Mouse (Mus musculus): ENCODE data around the gene Ppp1cc. TPM values are rescaled to one million over a fixed set of nuclear protein-coding genes. Genes with fewer than 3 reads are reported as not detected.
A peak's percentile ranks its signal among the peaks of the same experiment; 100 is the strongest.
"Not testable (repeated sequence)": the region's sequence is repeated elsewhere in the genome, so short reads cannot be mapped to it uniquely, and the experiment has no call there.

Gene Ppp1cc
- polyA plus RNA-seq, 1 experiment from 2014 or later: 311 TPM

DNA sequence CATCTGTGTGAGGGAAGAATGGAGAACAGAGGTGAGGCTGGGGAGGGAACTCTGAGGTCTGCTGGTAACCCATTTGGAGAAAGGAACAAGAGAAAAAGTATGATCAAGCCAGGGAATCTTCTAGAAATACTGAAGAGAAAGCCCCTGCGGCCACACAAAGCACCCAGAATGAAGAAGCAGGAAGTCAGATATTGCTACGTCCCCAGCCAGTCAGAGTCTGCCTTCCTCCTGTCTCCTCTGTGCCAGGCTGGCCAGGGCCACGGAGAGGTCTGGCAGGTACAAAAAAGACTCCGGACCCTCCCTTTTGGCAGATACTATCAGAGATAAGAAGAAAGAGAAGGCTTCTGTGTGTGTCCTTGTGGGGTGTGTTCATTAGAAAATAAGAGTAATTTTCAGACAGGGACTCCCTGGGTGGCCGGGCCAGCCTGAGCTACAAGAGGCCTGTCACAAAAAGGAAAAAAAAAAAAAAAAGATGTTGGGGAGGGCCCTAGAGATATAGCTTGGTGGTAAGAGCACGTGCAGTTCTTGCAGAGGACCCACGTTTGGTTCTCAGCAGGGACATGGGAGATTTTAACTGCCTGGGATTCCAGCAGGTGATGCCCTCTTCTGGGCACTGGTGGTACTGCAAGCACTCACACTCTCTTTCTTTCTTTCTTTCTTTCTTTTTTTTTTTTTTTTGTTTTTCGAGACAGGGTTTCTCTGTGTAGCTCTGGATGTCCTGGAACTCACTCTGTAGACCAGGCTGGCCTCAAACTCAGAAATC lies 15.7 kb upstream of the Ppp1cc start:
- DNase-seq (ENCODE audit: low spot score): peak; percentile 49
- Histone ChIP-seq H3K4me3 (no peak overlapping the region), H3K27me3 (ENCODE audit: insufficient read depth, poor library complexity, severe bottlenecking) (no peaks in the 10 kb centered on the region), H3K9me3 (no peaks in the 10 kb centered on the region), H3K27ac (0 out of 2 replicates have a peak overlapping the region, but pooled peaks have one; percentile 9), H3K36me3 (no peaks in the 10 kb centered on the region), H3K4me1 (replicated peaks) (peaks cover 11% of the 10 kb centered on the region; the same call in 1 of the 2 replicates)
- 57% methylated on average over 8 of the region's 8 CpGs for WGBS

DNA sequence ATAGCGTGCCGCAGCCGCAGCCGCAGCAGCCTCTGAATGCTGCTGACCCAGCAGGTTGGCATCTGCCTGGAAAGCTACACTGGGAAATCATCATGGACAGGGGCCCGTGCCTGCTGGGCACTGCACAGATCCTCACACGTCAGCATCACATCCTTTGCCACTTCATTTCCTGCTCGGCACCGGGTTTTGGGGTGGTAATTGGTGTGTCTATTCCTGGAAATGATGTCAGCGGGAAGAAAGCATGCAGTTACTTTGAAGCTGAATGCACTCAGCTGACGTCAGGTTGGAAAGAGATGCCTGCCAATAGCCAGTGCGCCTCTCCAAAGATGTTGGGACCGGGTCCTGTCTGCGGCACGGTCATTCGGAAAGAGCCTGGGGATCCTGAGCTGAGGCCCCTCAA lies 14.5 kb upstream of the Ppp1cc start:
- no peak overlapping the region for H3K27ac ChIP-seq

DNA sequence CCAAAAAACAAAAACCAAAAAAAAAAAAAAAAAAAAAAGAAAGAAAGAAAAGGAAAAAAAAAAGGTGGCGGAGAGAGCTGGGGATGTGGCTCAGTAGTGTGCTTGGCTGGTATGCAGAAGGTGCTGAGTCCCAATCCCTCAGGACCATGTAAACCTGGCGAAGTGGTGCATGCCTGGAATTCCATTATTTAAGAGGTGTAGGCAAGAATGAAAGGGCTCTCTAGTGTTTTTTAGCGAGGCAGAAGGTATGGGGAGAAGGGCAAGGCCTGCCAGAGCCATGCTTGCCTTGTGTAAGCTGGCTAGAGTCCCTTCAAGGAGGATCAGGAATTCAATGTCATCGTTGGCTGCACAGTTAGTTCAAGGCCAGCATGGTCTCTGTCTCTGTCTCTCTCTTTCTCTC lies 13.3 kb upstream of the Ppp1cc start:
- no peak for DNase-seq (ENCODE audit: low spot score)
- Histone ChIP-seq H3K4me1 (replicated peaks) (peaks cover 20% of the 10 kb centered on the region), H3K27me3 (ENCODE audit: insufficient read depth, poor library complexity, severe bottlenecking) (no peaks in the 10 kb centered on the region), H3K27ac (no peak overlapping the region), H3K4me3 (no peak overlapping the region), H3K9me3 (no peaks in the 10 kb centered on the region), H3K36me3 (no peaks in the 10 kb centered on the region)
- 87% methylated on average over 4 of the region's 4 CpGs for WGBS

More for the DNA sequence above, 14.5 kb upstream of the Ppp1cc start:
- Histone ChIP-seq H3K27me3 (ENCODE audit: insufficient read depth, poor library complexity, severe bottlenecking) (no peaks in the 10 kb centered on the region), H3K4me3 (no peak overlapping the region), H3K4me1 (replicated peaks) (peaks cover 17% of the 10 kb centered on the region), H3K36me3 (no peaks in the 10 kb centered on the region), H3K9me3 (no peaks in the 10 kb centered on the region)
- no peak for DNase-seq (ENCODE audit: low spot score)
- 89% methylated on average over 15 of the region's 15 CpGs for WGBS

DNA sequence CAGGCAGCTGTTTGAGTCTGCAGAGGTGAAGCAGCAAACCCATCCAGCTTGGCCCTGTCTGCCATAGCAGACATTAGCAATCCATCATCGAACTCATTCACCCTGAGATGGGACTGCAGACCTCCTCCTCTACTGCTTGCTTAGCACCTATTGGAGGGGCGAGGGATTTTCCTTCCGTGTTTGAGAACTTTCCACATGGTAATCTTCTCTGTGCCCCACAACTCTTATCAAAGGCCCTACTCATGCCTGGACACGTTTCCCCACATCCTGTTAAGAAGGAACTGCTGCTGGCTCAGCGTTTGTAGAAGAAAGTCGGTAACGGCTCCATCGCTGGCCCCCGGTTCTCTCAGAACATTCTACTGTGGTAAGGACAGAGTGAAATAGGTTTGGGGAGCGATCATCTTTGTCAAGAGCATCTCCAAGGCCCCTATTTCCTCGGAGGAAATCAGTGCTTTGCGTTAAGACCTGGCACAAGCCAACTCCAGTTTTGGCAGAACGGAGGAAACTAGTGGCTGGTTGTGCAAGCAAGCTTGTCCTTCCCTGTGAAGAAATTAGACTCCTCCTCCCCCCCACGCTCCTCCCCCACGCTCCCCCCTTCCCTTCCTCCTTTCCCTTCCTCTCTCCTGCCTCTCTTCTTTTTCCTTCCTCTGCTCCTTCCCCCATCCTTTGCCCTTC lies 12.6 kb upstream of the Ppp1cc start:
- Histone ChIP-seq H3K36me3 (no peaks in the 10 kb centered on the region), H3K4me3 (no peak overlapping the region), H3K9me3 (no peaks in the 10 kb centered on the region), H3K27me3 (ENCODE audit: insufficient read depth, poor library complexity, severe bottlenecking) (no peaks in the 10 kb centered on the region), H3K27ac (peak overlapping the region; percentile 41), H3K4me1 (replicated peaks) (peaks cover 20% of the 10 kb centered on the region)
- 70% methylated on average over 15 of the region's 15 CpGs for WGBS
- no peak for DNase-seq (ENCODE audit: low spot score)

DNA sequence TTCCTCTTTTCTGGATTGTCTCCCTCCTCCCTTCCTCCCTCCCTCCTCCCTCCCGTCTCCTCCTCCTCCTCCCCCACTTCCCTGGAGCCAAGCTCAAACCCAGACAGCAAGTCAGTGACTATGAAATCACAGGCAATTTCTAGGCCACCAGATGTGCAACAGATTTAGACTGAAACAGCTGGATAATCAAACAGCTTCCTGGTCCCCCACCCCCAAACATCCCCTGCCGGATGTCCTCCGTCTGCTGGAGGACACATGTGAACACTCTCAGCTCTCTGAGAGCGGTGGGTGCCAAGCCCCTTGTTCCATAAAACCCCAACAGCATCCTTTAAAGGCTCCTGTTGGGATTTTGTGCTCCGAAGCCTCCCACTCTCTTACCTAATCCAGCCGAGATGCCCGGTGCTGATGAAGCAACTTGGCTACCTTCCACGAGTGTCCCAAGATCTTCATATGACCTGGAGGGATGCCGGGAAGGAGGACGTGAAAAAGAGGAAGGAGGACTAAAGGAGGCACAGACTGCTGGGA lies 12.0 kb upstream of the Ppp1cc start:
- DNase-seq (ENCODE audit: low spot score): no peak
- 65% methylated on average over 10 of the region's 10 CpGs for WGBS
- Histone ChIP-seq H3K9me3 (no peaks in the 10 kb centered on the region), H3K27ac (peak overlapping the region; percentile 60), H3K4me3 (no peak overlapping the region), H3K4me1 (replicated peaks) (peaks cover 20% of the 10 kb centered on the region), H3K36me3 (no peaks in the 10 kb centered on the region), H3K27me3 (ENCODE audit: insufficient read depth, poor library complexity, severe bottlenecking) (no peaks in the 10 kb centered on the region)

DNA sequence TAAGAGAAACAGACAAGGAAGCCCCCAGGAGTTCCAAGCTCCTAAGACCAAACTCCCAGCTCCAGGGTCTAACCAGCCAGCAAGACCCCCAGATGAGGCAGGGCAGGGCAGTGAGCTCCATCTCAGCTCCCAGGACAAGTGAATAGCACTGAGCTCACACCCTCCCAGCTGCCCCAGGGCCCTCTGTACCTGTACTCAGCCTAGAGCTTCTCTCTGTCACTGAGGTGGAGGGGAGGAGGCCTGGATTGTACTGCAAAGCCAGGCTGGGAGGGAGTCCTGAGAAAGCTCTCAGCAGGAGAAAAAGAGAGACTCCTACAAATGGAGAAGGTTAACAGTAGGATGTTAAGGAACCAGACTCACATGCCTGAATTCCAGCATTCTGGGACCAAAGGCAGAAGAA lies 11.5 kb upstream of the Ppp1cc start:
- DNase-seq (ENCODE audit: low spot score): no peak
- Histone ChIP-seq H3K27me3 (ENCODE audit: insufficient read depth, poor library complexity, severe bottlenecking) (no peaks in the 10 kb centered on the region), H3K36me3 (no peaks in the 10 kb centered on the region), H3K27ac (peak overlapping the region; percentile 60), H3K4me3 (no peak overlapping the region), H3K9me3 (no peaks in the 10 kb centered on the region), H3K4me1 (replicated peaks) (peaks cover 20% of the 10 kb centered on the region)

DNA sequence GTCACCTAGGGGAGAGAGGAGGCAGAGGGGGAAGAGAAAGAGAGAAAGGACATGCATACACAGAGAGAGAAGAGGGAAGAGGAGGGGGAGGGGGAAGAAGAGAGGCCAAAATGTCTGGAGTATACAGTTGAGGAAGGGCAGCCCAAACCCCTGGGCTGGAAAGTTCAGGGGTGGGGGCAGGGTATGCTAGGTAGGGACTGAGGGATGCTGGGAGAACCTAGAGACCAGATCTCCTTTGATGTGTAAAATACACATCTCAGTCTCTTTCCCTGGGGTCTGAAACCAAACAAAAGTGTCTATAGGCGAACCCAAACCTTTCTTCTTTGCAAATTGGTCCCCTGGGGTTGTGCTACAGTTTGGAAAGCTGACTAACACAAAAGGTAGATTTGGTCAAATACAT lies 10.0 kb upstream of the Ppp1cc start:
- Histone ChIP-seq H3K9me3 (no peaks in the 10 kb centered on the region), H3K27me3 (ENCODE audit: insufficient read depth, poor library complexity, severe bottlenecking) (no peaks in the 10 kb centered on the region), H3K4me3 (no peak overlapping the region), H3K4me1 (replicated peaks) (peaks cover 20% of the 10 kb centered on the region), H3K36me3 (no peaks in the 10 kb centered on the region), H3K27ac (0 out of 2 replicates have a peak overlapping the region, but pooled peaks have one; percentile 35)
- WGBS: 56% methylated on average over 1 of the region's 1 CpGs
- no peak for DNase-seq (ENCODE audit: low spot score)

DNA sequence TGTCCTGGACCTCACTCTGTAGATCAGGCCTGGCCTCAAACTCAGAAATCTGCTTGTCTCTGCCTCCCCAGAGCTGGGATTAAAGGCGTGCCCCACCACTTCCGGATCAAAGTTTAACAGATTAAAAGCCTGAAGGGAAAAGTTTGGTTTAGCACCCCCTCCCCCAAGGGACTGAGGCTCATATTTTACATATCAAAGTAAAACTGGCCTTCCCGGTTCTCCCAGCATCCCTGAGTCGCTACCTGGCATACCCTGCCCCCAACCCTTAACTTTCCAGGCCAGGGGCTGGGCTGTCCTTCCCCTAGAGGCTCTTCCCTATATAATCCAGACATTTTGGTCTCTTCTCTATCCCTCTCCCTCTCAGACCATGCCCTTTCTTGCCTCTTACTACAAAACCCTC lies 8.8 kb upstream of the Ppp1cc start:
- Histone ChIP-seq H3K36me3 (no peaks in the 10 kb centered on the region), H3K27ac (no peak overlapping the region), H3K27me3 (ENCODE audit: insufficient read depth, poor library complexity, severe bottlenecking) (no peaks in the 10 kb centered on the region), H3K9me3 (no peaks in the 10 kb centered on the region), H3K4me1 (replicated peaks) (peaks cover 28% of the 10 kb centered on the region), H3K4me3 (no peak overlapping the region)
- no peak for DNase-seq (ENCODE audit: low spot score)
- 57% methylated on average over 4 of the region's 4 CpGs for WGBS

DNA sequence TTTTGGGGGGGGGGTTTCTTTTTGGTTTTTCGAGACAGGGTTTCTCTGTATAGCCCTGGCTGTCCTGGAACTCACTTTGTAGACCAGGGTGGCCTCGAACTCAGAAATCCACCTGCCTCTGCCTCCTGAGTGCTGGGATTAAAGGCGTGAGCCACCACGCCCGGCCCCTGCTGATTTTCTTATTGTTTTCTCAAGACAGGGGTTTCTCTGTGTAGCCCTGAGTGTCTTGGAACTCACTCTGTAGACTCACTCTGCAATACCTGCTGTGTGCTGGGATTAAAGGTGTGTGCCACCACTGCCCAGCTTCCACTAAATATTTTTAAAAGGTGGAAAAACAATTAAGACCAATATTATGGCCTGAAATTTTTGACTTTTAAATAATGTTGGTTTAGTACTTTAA lies 5.6 kb upstream of the Ppp1cc start:
- not testable (repeated sequence) for H3K27ac ChIP-seq; H3K36me3 ChIP-seq; H3K4me3 ChIP-seq; H3K27me3 ChIP-seq (ENCODE audit: insufficient read depth, poor library complexity, severe bottlenecking); DNase-seq (ENCODE audit: low spot score); H3K9me3 ChIP-seq
- H3K4me1 ChIP-seq (replicated peaks): peaks cover 36% of the 10 kb centered on the region
- WGBS: 90% methylated on average over 5 of the region's 5 CpGs

DNA sequence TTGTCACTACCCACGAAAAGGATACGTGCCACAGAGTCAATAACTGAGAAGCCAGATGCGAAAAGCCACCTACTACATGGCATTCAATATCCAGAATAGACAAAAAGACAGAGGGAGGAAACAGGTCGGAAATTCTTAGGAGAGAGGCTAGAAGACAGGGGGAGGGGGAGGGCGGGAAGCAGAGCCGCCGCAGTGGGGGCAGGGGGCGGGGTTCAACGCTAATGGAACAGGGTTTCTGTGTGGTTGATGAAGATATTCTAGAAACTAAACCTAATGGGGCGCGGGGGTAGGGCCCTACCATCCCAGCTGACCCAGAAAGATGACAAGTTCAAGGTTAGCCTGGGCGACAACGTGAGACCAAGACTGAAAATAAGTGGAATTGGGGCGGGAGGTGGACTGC lies 4.1 kb upstream of the Ppp1cc start:
- Histone ChIP-seq H3K27me3 (ENCODE audit: insufficient read depth, poor library complexity, severe bottlenecking) (0 out of 2 replicates have a peak, but pooled peaks cover 6% of the 10 kb centered on the region), H3K36me3 (no peaks in the 10 kb centered on the region), H3K4me3 (no peak overlapping the region), H3K4me1 (replicated peaks) (peaks cover 30% of the 10 kb centered on the region), H3K27ac (no peak overlapping the region), H3K9me3 (no peaks in the 10 kb centered on the region)
- WGBS: 40% methylated on average over 11 of the region's 14 CpGs
- DNase-seq (ENCODE audit: low spot score): no peak

DNA sequence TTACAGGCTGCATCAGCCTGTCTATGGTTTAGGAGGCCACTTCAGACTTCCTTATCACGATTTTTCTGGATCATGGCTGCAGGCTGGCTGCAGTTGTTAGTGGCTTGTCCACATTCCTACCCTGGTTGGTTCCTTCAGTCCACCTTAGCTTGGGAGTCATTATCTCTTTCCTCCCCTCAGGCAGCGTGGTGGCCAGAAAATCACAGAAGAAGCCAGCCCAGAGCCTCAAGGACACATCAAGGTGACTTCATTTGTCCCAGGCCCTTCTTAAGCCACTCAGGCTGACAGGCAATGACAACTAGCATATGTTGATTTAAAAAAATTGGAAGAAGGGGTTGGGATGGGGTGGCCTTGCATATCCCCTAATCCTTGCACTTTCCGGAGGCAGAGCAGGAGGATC lies 3.3 kb upstream of the Ppp1cc start:
- no peak for DNase-seq (ENCODE audit: low spot score)
- no peak overlapping the region for H3K27ac ChIP-seq
- 80% methylated on average over 3 of the region's 3 CpGs for WGBS

DNA sequence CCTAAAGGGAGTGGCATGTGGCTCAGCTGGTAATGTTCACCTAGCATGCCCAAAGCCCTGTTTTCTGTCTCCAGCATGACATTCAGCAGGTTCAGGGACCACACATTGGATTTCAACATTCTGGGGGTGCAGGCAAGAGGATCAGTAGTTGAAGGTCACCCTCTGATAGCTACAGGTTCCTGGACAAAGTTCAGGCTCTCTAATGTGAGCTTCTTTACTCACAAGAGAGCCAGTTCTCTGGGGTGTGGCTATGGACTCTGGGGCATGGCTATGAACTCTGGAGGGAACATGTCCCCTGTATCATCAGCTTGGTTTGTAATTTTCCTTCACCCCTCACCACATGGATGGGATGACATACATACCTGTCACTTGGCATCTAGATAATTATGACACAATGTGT lies 2.5 kb upstream of the Ppp1cc start:
- DNase-seq (ENCODE audit: low spot score): no peak
- H3K4me3 ChIP-seq: no peak overlapping the region
- peaks cover 13% of the 10 kb centered on the region for H3K36me3 ChIP-seq
- H3K27ac ChIP-seq: no peak overlapping the region
- 0 out of 2 replicates have a peak, but pooled peaks cover 6% of the 10 kb centered on the region for H3K27me3 ChIP-seq (ENCODE audit: insufficient read depth, poor library complexity, severe bottlenecking)
- peaks cover 43% of the 10 kb centered on the region for H3K4me1 ChIP-seq (replicated peaks)
- no peaks in the 10 kb centered on the region for H3K9me3 ChIP-seq

More for the DNA sequence above, 3.3 kb upstream of the Ppp1cc start:
- Histone ChIP-seq H3K4me3 (no peak overlapping the region), H3K27me3 (ENCODE audit: insufficient read depth, poor library complexity, severe bottlenecking) (0 out of 2 replicates have a peak, but pooled peaks cover 6% of the 10 kb centered on the region), H3K36me3 (peaks cover 5% of the 10 kb centered on the region), H3K4me1 (replicated peaks) (peaks cover 35% of the 10 kb centered on the region), H3K9me3 (no peaks in the 10 kb centered on the region)

DNA sequence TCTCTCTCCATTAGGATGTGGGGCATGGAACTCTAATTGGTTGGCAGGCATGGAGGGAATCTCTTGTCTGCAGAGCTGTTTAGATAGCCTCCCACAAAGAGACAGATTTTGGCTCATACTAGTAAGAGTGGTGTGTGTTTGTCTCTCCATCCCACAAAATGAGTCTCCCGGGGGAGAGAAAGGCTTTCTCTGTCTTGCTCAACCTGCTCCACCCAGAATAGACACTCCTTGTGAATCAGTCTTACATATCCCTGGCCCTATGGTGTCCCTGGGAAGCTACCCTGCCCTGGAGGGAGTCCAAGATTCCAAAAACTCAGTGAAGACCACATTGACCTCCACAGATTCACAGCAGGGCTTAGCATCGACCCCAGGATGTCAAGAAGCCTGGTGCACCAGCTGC lies 1.6 kb upstream of the Ppp1cc start:
- no peaks in the 10 kb centered on the region for H3K9me3 ChIP-seq
- 0 out of 2 replicates have a peak overlapping the region, but pooled peaks have one; percentile 97 for H3K27ac ChIP-seq
- peaks cover 52% of the 10 kb centered on the region for H3K4me1 ChIP-seq (replicated peaks)
- WGBS: 74% methylated on average over 2 of the region's 2 CpGs
- no peak for DNase-seq (ENCODE audit: low spot score)
- H3K36me3 ChIP-seq: peaks cover 22% of the 10 kb centered on the region
- H3K4me3 ChIP-seq: no peak overlapping the region
- H3K27me3 ChIP-seq (ENCODE audit: insufficient read depth, poor library complexity, severe bottlenecking): 0 out of 2 replicates have a peak, but pooled peaks cover 6% of the 10 kb centered on the region
